Mouse (Mus musculus) MEL (cell line): ENCODE measurements at regions not wholly inside any gene's neighbourhood (a gene's known extent, or its start where the extent isn't known, plus 50 kb on each side); places are given as distances from the start of the nearest gene placed in this dataset.
"Not testable (repeated sequence)": the region's sequence is repeated elsewhere in the genome, so short reads cannot be mapped to it uniquely, and the experiment has no call there.

Experiments
- DNase-seq: peaks from one replicate; pipeline ENCODE4 v3.0.0; 2011; ENCODE audit warnings: low read depth, low spot score
- H3K27ac ChIP-seq: 2 replicates; pipeline ENCODE4 v1.5.1; 2012; ENCODE audit warnings: low read depth, mild to moderate bottlenecking, control low read depth, low read length, moderate library complexity; ENCODE audit not compliant: control insufficient read depth
- H3K27me3 ChIP-seq, 2 experiments: fragments of 150-350 bp in 1 of 2; sonication (generic) in 1 of 2; 2 replicates each; pipeline ENCODE4 v1.6.1; 2012; ENCODE audit warnings: low read length in 2 of 2, mild to moderate bottlenecking in 2 of 2, improper control_type of control experiment in 1 of 2, moderate library complexity in 1 of 2; ENCODE audit not compliant: insufficient read depth in 2 of 2, control insufficient read depth in 1 of 2
- H3K36me3 ChIP-seq, 2 experiments: 2 replicates each; pipeline ENCODE4 v1.6.1; 2012 to 2014; ENCODE audit warnings: low read length in 2 of 2, improper control_type of control experiment in 1 of 2, inconsistent platforms in 1 of 2, mild to moderate bottlenecking in 1 of 2; ENCODE audit not compliant: insufficient read depth in 2 of 2, control insufficient read depth in 1 of 2
- H3K4me1 ChIP-seq, 2 experiments: fragments of 150-350 bp in 1 of 2; sonication (generic) in 1 of 2; 2 replicates each; pipeline ENCODE4 v1.6.1; 2012; ENCODE audit warnings: low read length in 2 of 2, improper control_type of control experiment in 1 of 2, mild to moderate bottlenecking in 1 of 2; ENCODE audit not compliant: insufficient read depth in 2 of 2, control insufficient read depth in 1 of 2
- H3K4me3 ChIP-seq, 2 experiments: fragments of 150-350 bp in 1 of 2; sonication (generic) in 1 of 2; 2 replicates each; pipeline ENCODE4 v1.5.1; 2012; ENCODE audit warnings: low read depth in 2 of 2, low read length in 2 of 2, mild to moderate bottlenecking in 2 of 2, moderate library complexity in 2 of 2, control low read depth in 1 of 2, improper control_type of control experiment in 1 of 2; ENCODE audit not compliant: control insufficient read depth in 1 of 2, insufficient read depth in 1 of 2
- H3K79me2 ChIP-seq: 2 replicates; pipeline ENCODE4 v1.6.1; 2012; ENCODE audit warnings: mild to moderate bottlenecking, low read length, moderate library complexity; ENCODE audit not compliant: control insufficient read depth, poor library complexity, insufficient read depth
- H3K9ac ChIP-seq: 2 replicates; pipeline ENCODE4 v1.6.1; 2012; ENCODE audit warnings: low read depth, mild to moderate bottlenecking, control low read depth, low read length, moderate library complexity; ENCODE audit not compliant: control insufficient read depth, poor library complexity, severe bottlenecking
- H3K9me3 ChIP-seq: fragments of 150-350 bp; sonication (generic); replicated peaks from 2 replicates; pipeline ENCODE4 v1.6.1; 2012; ENCODE audit warnings: mild to moderate bottlenecking, low read length, improper control_type of control experiment, moderate library complexity; ENCODE audit not compliant: insufficient read depth
- BHLHE40 ChIP-seq: IDR thresholded peaks from 2 replicates; pipeline ENCODE4 v1.6.1; 2012; ENCODE audit warnings: low read depth, mild to moderate bottlenecking, inconsistent platforms, low read length, improper control_type of control experiment, borderline replicate concordance
- CHD2 ChIP-seq: IDR thresholded peaks from 2 replicates; pipeline ENCODE4 v1.6.1; 2011; ENCODE audit warnings: low read length, improper control_type of control experiment
- ELF1 ChIP-seq: IDR thresholded peaks from 2 replicates; pipeline ENCODE4 v1.6.1; 2014; ENCODE audit warnings: low read depth, mild to moderate bottlenecking, inconsistent platforms, low read length, improper control_type of control experiment, moderate library complexity
- EP300 ChIP-seq, 2 experiments: IDR thresholded peaks; 2 replicates each; pipeline ENCODE4 v1.6.1; 2011; ENCODE audit warnings: improper control_type of control experiment in 2 of 2, low read length in 2 of 2, low read depth in 1 of 2, mild to moderate bottlenecking in 1 of 2
- ETS1 ChIP-seq: IDR thresholded peaks from 2 replicates; pipeline ENCODE4 v1.6.1; 2012; ENCODE audit warnings: low read depth, mild to moderate bottlenecking, inconsistent platforms, low read length, improper control_type of control experiment, moderate library complexity
- GABPA ChIP-seq: IDR thresholded peaks from 2 replicates; pipeline ENCODE4 v1.6.1; 2012; ENCODE audit warnings: low read depth, mild to moderate bottlenecking, inconsistent platforms, low read length, improper control_type of control experiment, moderate library complexity
- GATA1 ChIP-seq: IDR thresholded peaks from 2 replicates; pipeline ENCODE4 v1.6.1; 2011; ENCODE audit warnings: low read depth, low read length, improper control_type of control experiment
- KAT2A ChIP-seq: conservative IDR thresholded peaks from 2 replicates; pipeline ENCODE4 v1.6.1; 2012; ENCODE audit warnings: low read depth, low read length, improper control_type of control experiment, inconsistent platforms
- MAX ChIP-seq: IDR thresholded peaks from 2 replicates; pipeline ENCODE4 v1.6.1; 2011; ENCODE audit warnings: low read length, improper control_type of control experiment
- MAZ ChIP-seq: IDR thresholded peaks from 2 replicates; pipeline ENCODE4 v1.6.1; 2012; ENCODE audit warnings: low read depth, mild to moderate bottlenecking, inconsistent platforms, low read length, improper control_type of control experiment
- MEF2A ChIP-seq: IDR thresholded peaks from 2 replicates; pipeline ENCODE4 v1.6.1; 2014; ENCODE audit warnings: low read depth, mild to moderate bottlenecking, inconsistent platforms, low read length, improper control_type of control experiment; ENCODE audit not compliant: poor library complexity, insufficient replicate concordance, severe bottlenecking; ENCODE audit errors: extremely low read depth
- MXI1 ChIP-seq: IDR thresholded peaks from 2 replicates; pipeline ENCODE4 v1.6.1; 2011; ENCODE audit warnings: mild to moderate bottlenecking, low read depth, low read length, improper control_type of control experiment
- MYC ChIP-seq: IDR thresholded peaks from 2 replicates; pipeline ENCODE4 v1.6.1; 2011; ENCODE audit warnings: low read depth, mild to moderate bottlenecking, low read length, improper control_type of control experiment, moderate library complexity
- NELFE ChIP-seq: IDR thresholded peaks from 2 replicates; pipeline ENCODE4 v1.6.1; 2011; ENCODE audit warnings: low read depth, low read length, improper control_type of control experiment
- NRF1 ChIP-seq: IDR thresholded peaks from 2 replicates; pipeline ENCODE4 v1.6.1; 2014; ENCODE audit warnings: low read depth, mild to moderate bottlenecking, inconsistent platforms, low read length, improper control_type of control experiment, moderate library complexity; ENCODE audit not compliant: poor library complexity, insufficient read depth, severe bottlenecking
- POLR2A ChIP-seq, 2 experiments: IDR thresholded peaks; 2 replicates each; pipeline ENCODE4 v1.6.1; 2011 to 2012; ENCODE audit warnings: low read length in 2 of 2, mild to moderate bottlenecking in 2 of 2, control low read depth in 1 of 2, improper control_type of control experiment in 1 of 2, low read depth in 1 of 2, moderate library complexity in 1 of 2; ENCODE audit not compliant: control insufficient read depth in 1 of 2, insufficient read depth in 1 of 2, poor library complexity in 1 of 2
- RAD21 ChIP-seq: IDR thresholded peaks from 2 replicates; pipeline ENCODE4 v1.6.1; 2011; ENCODE audit warnings: mild to moderate bottlenecking, low read depth, low read length, improper control_type of control experiment
- RCOR1 ChIP-seq: IDR thresholded peaks from 2 replicates; pipeline ENCODE4 v1.6.1; 2012; ENCODE audit warnings: low read depth, mild to moderate bottlenecking, inconsistent platforms, low read length, improper control_type of control experiment
- SIN3A ChIP-seq: IDR thresholded peaks from 2 replicates; pipeline ENCODE4 v1.6.1; 2012; ENCODE audit warnings: low read length, improper control_type of control experiment, inconsistent platforms
- SMC3 ChIP-seq: IDR thresholded peaks from 2 replicates; pipeline ENCODE4 v1.6.1; 2011; ENCODE audit warnings: low read depth, low read length, improper control_type of control experiment
- TAL1 ChIP-seq: IDR thresholded peaks from 2 replicates; pipeline ENCODE4 v1.6.1; 2012; ENCODE audit warnings: mild to moderate bottlenecking, inconsistent platforms, low read length, moderate library complexity, mixed read lengths
- TBP ChIP-seq: IDR thresholded peaks from 2 replicates; pipeline ENCODE4 v1.8.0; 2011; ENCODE audit warnings: low read depth, low read length, improper control_type of control experiment
- UBTF ChIP-seq: IDR thresholded peaks from 2 replicates; pipeline ENCODE4 v1.6.1; 2012; ENCODE audit warnings: low read depth, mild to moderate bottlenecking, inconsistent platforms, low read length, improper control_type of control experiment, moderate library complexity, borderline replicate concordance; ENCODE audit not compliant: insufficient read depth
- USF1 ChIP-seq: IDR thresholded peaks from 2 replicates; pipeline ENCODE4 v1.6.1; 2014; ENCODE audit warnings: low read depth, mild to moderate bottlenecking, inconsistent platforms, low read length, improper control_type of control experiment, moderate library complexity
- ZC3H11A ChIP-seq: IDR thresholded peaks from 2 replicates; pipeline ENCODE4 v1.6.1; 2012; ENCODE audit warnings: low read depth, mild to moderate bottlenecking, inconsistent platforms, low read length, improper control_type of control experiment
- ZMIZ1 ChIP-seq: IDR thresholded peaks from 2 replicates; pipeline ENCODE4 v1.6.1; 2012; ENCODE audit warnings: low read depth, mild to moderate bottlenecking, inconsistent platforms, low read length, improper control_type of control experiment, moderate library complexity
- ZNF384 ChIP-seq: IDR thresholded peaks from 2 replicates; pipeline ENCODE4 v1.6.1; 2012; ENCODE audit warnings: low read depth, mild to moderate bottlenecking, inconsistent platforms, low read length, improper control_type of control experiment

- Histone ChIP-seq H3K36me3 (no peaks in the 10 kb centered on the region), H3K27ac (no peak overlapping the region), H3K9ac (no peak overlapping the region), H3K27me3 (no peaks in the 10 kb centered on the region), H3K79me2 (no peaks in the 10 kb centered on the region), H3K9me3 (no peaks in the 10 kb centered on the region), H3K4me1 (no peaks in the 10 kb centered on the region), H3K4me3 (no peak overlapping the region)
- TF ChIP-seq POLR2A (IDR thresholded peaks at IDR 0.05; ENCODE audit: control insufficient read depth in 1 of 2, insufficient read depth in 1 of 2, low read depth in 1 of 2, low read length in 2 of 2, poor library complexity in 1 of 2) (no peak), RAD21 (no peak), USF1 (no peak), CHD2 (no peak), RCOR1 (no peak), ZMIZ1 (no peak), KAT2A (no peak), ZNF384 (no peak), TAL1 (no peak), TBP (no peak), MXI1 (no peak), GABPA (no peak), SMC3 (no peak), ZC3H11A (no peak)
- no peak for DNase-seq
Observed at GRCm38 (mm10) chr10:15697946-15698345, 979.9 kb upstream of the Gje1 start.

- no peaks in the 10 kb centered on the region for H3K36me3 ChIP-seq
- no peak overlapping the region for H3K9ac ChIP-seq
- no peak overlapping the region for H3K4me3 ChIP-seq
- H3K4me1 ChIP-seq, result no peaks in the 10 kb centered on the region
- H3K27me3 ChIP-seq, result no peaks in the 10 kb centered on the region
- TF ChIP-seq NRF1 (no peak), UBTF (no peak), TAL1 (no peak), NELFE (no peak), MEF2A (no peak), GATA1 (no peak), SIN3A (no peak), EP300 (IDR thresholded peaks at IDR 0.05; ENCODE audit: low read depth in 1 of 2, low read length in 2 of 2) (no peak), ELF1 (no peak), MAX (no peak), RCOR1 (no peak), MYC (no peak), CHD2 (no peak), ETS1 (no peak), MAZ (no peak), BHLHE40 (no peak)
- TF ChIP-seq, all 39 proteins: peak for 0
- Histone ChIP-seq H3K9me3 (no peaks in the 10 kb centered on the region), H3K27ac (no peak overlapping the region), H3K79me2 (no peaks in the 10 kb centered on the region)
- no peak for DNase-seq
Observed at GRCm38 (mm10) chr10:15697050-15697449, 979.0 kb upstream of the Gje1 start.

GRCm38 (mm10) chr10:15671638-15672037 lies 953.6 kb upstream of the Gje1 start:
- not testable (repeated sequence) for H3K9ac ChIP-seq, H3K36me3 ChIP-seq, H3K4me1 ChIP-seq, H3K27me3 ChIP-seq, H3K27ac ChIP-seq, H3K9me3 ChIP-seq, H3K4me3 ChIP-seq, H3K79me2 ChIP-seq, DNase-seq
